Mouse (Mus musculus) liver, embryonic 16.5 days (tissue): ENCODE measurements around the gene Fam210b. TPM values are rescaled to one million over a fixed set of nuclear protein-coding genes. Genes with fewer than 3 reads are reported as not detected.
A peak's percentile ranks its signal among the peaks of the same experiment; 100 is the strongest.

Experiments
- ATAC-seq: fragments of 200-750 bp; cut with Nextera tagmentation; 2 replicates; pipeline ENCODE4 v1.8.0; 2017; ENCODE audit warnings: low read depth, mild to moderate bottlenecking, moderate number of reproducible peaks, moderate library complexity
- H3K27ac ChIP-seq: fragments of 300-500 bp; sonication (generic); 2 replicates; pipeline ENCODE4 v1.5.1; 2014; ENCODE audit warnings: mild to moderate bottlenecking, low read length
- H3K27me3 ChIP-seq: fragments of 300-500 bp; sonication (generic); 2 replicates; pipeline ENCODE4 v1.6.1; 2014; ENCODE audit warnings: low read depth, low read length, mixed read lengths; ENCODE audit not compliant: control insufficient read depth, insufficient read depth
- H3K36me3 ChIP-seq: fragments of 300-500 bp; sonication (generic); 2 replicates; pipeline ENCODE4 v1.6.1; 2014; ENCODE audit warnings: mild to moderate bottlenecking; ENCODE audit not compliant: control insufficient read depth, insufficient read depth
- H3K4me1 ChIP-seq: fragments of 300-500 bp; sonication (generic); 2 replicates; pipeline ENCODE4 v1.6.1; 2014; ENCODE audit warnings: low read depth, low read length, mixed read lengths; ENCODE audit not compliant: control insufficient read depth
- H3K4me2 ChIP-seq: fragments of 300-500 bp; sonication (generic); 2 replicates; pipeline ENCODE4 v1.6.1; 2014; ENCODE audit warnings: low read depth, low read length, mixed read lengths
- H3K4me3 ChIP-seq: fragments of 300-500 bp; sonication (generic); 2 replicates; pipeline ENCODE4 v1.5.1; 2014; ENCODE audit warnings: low read depth, mild to moderate bottlenecking, low read length
- H3K9ac ChIP-seq: fragments of 300-500 bp; sonication (generic); 2 replicates; pipeline ENCODE4 v1.6.1; 2014; ENCODE audit warnings: low read depth, low read length
- H3K9me3 ChIP-seq: fragments of 300-500 bp; sonication (generic); replicated peaks from 2 replicates; pipeline ENCODE4 v1.6.1; 2016; ENCODE audit warnings: low read length; ENCODE audit not compliant: control insufficient read depth
- WGBS: fragments of 180-500 bp; shearing (Covaris S2); extraction: QIAGEN DNeasy Blood & Tissue Kit; methylation state at CpG from one replicate; pipeline ENCODE4 v1.1.7; 2014; ENCODE audit not compliant: insufficient replicate concordance; 5-methylcytosine and 5-hydroxymethylcytosine counted together
- polyA plus RNA-seq: library from polyadenylated mRNA; unstranded; fragments of >200 nt; fragmentation: Nextera tagmentation; extraction: Ambion mirVana; gene quantifications from 2 replicates; pipeline ENCODE4 v1.2.1, GENCODE M21; 2015

Gene Fam210b
- polyA plus RNA-seq, 1 experiment from 2014 or later: 144 TPM

- H3K27ac ChIP-seq: no peak overlapping the region
- no peaks in the 10 kb centered on the region for H3K4me1 ChIP-seq
- no peak overlapping the region for H3K4me2 ChIP-seq
- no peaks in the 10 kb centered on the region for H3K27me3 ChIP-seq
- no peaks in the 10 kb centered on the region for H3K9me3 ChIP-seq
- H3K9ac ChIP-seq: no peak overlapping the region
- WGBS: 15% methylated on average over 9 of the region's 9 CpGs
- no peak for ATAC-seq
- no peak overlapping the region for H3K4me3 ChIP-seq
- H3K36me3 ChIP-seq: no peaks in the 10 kb centered on the region
Measured at GRCm38 (mm10) chr2:172320878-172321277, 24.5 kb upstream of the Fam210b start.

- no peaks in the 10 kb centered on the region for H3K4me1 ChIP-seq
- peaks cover 17% of the 10 kb centered on the region for H3K27me3 ChIP-seq
- no peak for ATAC-seq
- WGBS: 41% methylated on average over 8 of the region's 8 CpGs
- no peak overlapping the region for H3K4me3 ChIP-seq
- no peaks in the 10 kb centered on the region for H3K9me3 ChIP-seq
- H3K36me3 ChIP-seq: no peaks in the 10 kb centered on the region
- H3K27ac ChIP-seq: no peak overlapping the region
- H3K4me2 ChIP-seq: no peak overlapping the region
- no peak overlapping the region for H3K9ac ChIP-seq
Measured at GRCm38 (mm10) chr2:172328248-172328647, 17.1 kb upstream of the Fam210b start.

GRCm38 (mm10) chr2:172329179-172329578, 16.2 kb upstream of the Fam210b start:
- Histone ChIP-seq H3K36me3 (no peaks in the 10 kb centered on the region), H3K27ac (no peak overlapping the region), H3K9me3 (no peaks in the 10 kb centered on the region), H3K4me3 (no peak overlapping the region), H3K27me3 (peaks cover 17% of the 10 kb centered on the region), H3K4me1 (no peaks in the 10 kb centered on the region), H3K4me2 (no peak overlapping the region), H3K9ac (no peak overlapping the region)
- ATAC-seq: peak; percentile 66
- WGBS: 8% methylated on average over 13 of the region's 13 CpGs

GRCm38 (mm10) chr2:172338206-172338942, 7.0 kb upstream of the Fam210b start:
- H3K27ac ChIP-seq: no peak overlapping the region
- ATAC-seq: no peak
- H3K4me1 ChIP-seq: no peaks in the 10 kb centered on the region
- H3K9me3 ChIP-seq: no peaks in the 10 kb centered on the region
- no peak overlapping the region for H3K4me3 ChIP-seq
- WGBS: 71% methylated on average over 19 of the region's 19 CpGs
- H3K36me3 ChIP-seq: no peaks in the 10 kb centered on the region
- no peak overlapping the region for H3K4me2 ChIP-seq
- no peak overlapping the region for H3K9ac ChIP-seq
- H3K27me3 ChIP-seq: no peaks in the 10 kb centered on the region

GRCm38 (mm10) chr2:172340936-172341335, 4.4 kb upstream of the Fam210b start:
- H3K27me3 ChIP-seq: no peaks in the 10 kb centered on the region
- no peak overlapping the region for H3K4me3 ChIP-seq
- no peak overlapping the region for H3K9ac ChIP-seq
- no peak overlapping the region for H3K27ac ChIP-seq
- H3K36me3 ChIP-seq: no peaks in the 10 kb centered on the region
- 42% methylated on average over 3 of the region's 3 CpGs for WGBS
- ATAC-seq: no peak
- no peaks in the 10 kb centered on the region for H3K9me3 ChIP-seq
- no peak overlapping the region for H3K4me2 ChIP-seq
- H3K4me1 ChIP-seq: peaks cover 9% of the 10 kb centered on the region

- Histone ChIP-seq H3K9ac (no peak overlapping the region), H3K27me3 (no peaks in the 10 kb centered on the region), H3K4me3 (no peak overlapping the region), H3K4me1 (peaks cover 9% of the 10 kb centered on the region), H3K27ac (no peak overlapping the region), H3K4me2 (no peak overlapping the region), H3K36me3 (no peaks in the 10 kb centered on the region), H3K9me3 (no peaks in the 10 kb centered on the region)
- ATAC-seq: no peak
- 54% methylated on average over 5 of the region's 5 CpGs for WGBS
Measured at GRCm38 (mm10) chr2:172341606-172342005, 3.8 kb upstream of the Fam210b start.

DNA sequence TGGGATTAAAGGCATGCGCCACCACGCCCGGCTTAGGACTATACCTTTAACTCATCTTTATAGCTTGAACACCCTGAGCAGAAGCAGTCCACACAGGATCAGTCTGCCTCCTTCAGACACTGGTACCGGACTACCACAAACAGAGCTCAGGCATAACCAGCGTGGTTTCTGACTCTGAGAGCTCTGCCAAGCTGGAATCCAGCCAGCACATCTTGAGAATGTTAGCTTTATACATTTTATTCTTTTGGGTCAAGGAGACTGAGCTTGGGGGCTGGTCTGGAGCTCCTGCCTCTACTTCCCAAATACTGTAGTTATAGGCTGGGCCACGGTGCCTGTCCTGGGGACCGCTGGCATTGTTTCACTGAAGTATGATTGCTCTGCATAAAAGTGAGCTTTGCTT, 1.6 kb upstream of the Fam210b start:
- ATAC-seq: no peak
- H3K4me2 ChIP-seq: no peak overlapping the region
- H3K4me3 ChIP-seq: no peak overlapping the region
- no peaks in the 10 kb centered on the region for H3K36me3 ChIP-seq
- no peaks in the 10 kb centered on the region for H3K27me3 ChIP-seq
- H3K27ac ChIP-seq: no peak overlapping the region
- no peak overlapping the region for H3K9ac ChIP-seq
- WGBS: 83% methylated on average over 7 of the region's 7 CpGs
- H3K4me1 ChIP-seq: peaks cover 23% of the 10 kb centered on the region
- H3K9me3 ChIP-seq: no peaks in the 10 kb centered on the region

DNA sequence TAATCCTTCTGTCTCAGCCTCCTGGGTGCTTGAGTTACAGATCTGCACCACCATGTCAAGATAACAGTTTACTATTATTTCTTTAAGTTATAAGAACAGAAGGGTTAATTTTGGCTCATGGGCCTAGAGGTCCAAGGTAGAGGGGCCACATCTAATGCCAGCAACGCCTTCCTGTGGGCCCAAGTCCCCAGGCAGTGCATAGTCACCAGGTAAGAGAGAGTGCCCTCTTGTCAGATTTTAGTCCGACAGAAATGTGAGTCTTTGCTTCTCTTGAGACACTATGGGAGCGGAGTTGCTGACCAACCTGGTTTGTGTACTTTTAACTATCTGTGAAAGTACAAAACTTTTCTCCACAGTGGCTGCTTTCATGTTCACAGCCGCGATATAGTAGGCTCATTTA, 696 bp upstream of the Fam210b start:
- Histone ChIP-seq H3K36me3 (peaks cover 6% of the 10 kb centered on the region), H3K9me3 (no peaks in the 10 kb centered on the region), H3K4me2 (peak overlapping the region; percentile 43), H3K4me1 (peaks cover 33% of the 10 kb centered on the region), H3K9ac (peak overlapping the region; percentile 1; the same call in 1 of the 2 replicates), H3K4me3 (peak overlapping the region; percentile 98), H3K27ac (peak overlapping the region; percentile 16), H3K27me3 (no peaks in the 10 kb centered on the region)
- ATAC-seq: no peak
- WGBS: 36% methylated on average over 5 of the region's 5 CpGs

GRCm38 (mm10) chr2:172346034-172346929, 917 bp downstream of the Fam210b start:
- Histone ChIP-seq H3K4me2 (peak overlapping the region; percentile 76), H3K9me3 (no peaks in the 10 kb centered on the region), H3K4me1 (peaks cover 49% of the 10 kb centered on the region), H3K4me3 (peak overlapping the region; percentile 98), H3K27ac (peak overlapping the region; percentile 98), H3K9ac (peak overlapping the region; percentile 99), H3K27me3 (no peaks in the 10 kb centered on the region), H3K36me3 (peaks cover 22% of the 10 kb centered on the region)
- 5% methylated on average over 31 of the region's 31 CpGs for WGBS
- no peak for ATAC-seq
